Mouse (Mus musculus) right cerebral cortex, adult 2 months (tissue): ENCODE results near the gene Mrpl21.

Source experiments
- DNase-seq, 2 experiments: peaks; one replicate each; pipeline ENCODE4 v3.0.0; 2021 to 2022; ENCODE audit warnings: low spot score in 2 of 2

Gene Mrpl21

GRCm38 (mm10) chr19:3282572-3283467, at the start of gene Mrpl21, which contains the start of gene Ighmbp2:
Gene Mrpl21, plus strand, starts transcription at chr19:3282901.
Gene Ighmbp2, minus strand, starts transcription at chr19:3283017.
- peak; percentile 93 to 94 for DNase-seq

GRCm38 (mm10) chr19:3260016-3260415, 22.7 kb upstream of the Mrpl21 start:
- DNase-seq, result no peak

GRCm38 (mm10) chr19:3260591-3260990, 22.1 kb upstream of the Mrpl21 start:
- DNase-seq, result no peak

GRCm38 (mm10) chr19:3261336-3261735, 21.4 kb upstream of the Mrpl21 start:
- DNase-seq, result no peak

- no peak for DNase-seq
Observed at GRCm38 (mm10) chr19:3261764-3262525, 20.8 kb upstream of the Mrpl21 start.

- no peak for DNase-seq
Observed at GRCm38 (mm10) chr19:3264348-3264747, 18.4 kb upstream of the Mrpl21 start.

GRCm38 (mm10) chr19:3265180-3265579, 17.5 kb upstream of the Mrpl21 start:
- DNase-seq, result peak in 1 of 2 experiments; percentile 0

GRCm38 (mm10) chr19:3266136-3266535, 16.6 kb upstream of the Mrpl21 start:
- no peak for DNase-seq

- no peak for DNase-seq
Observed at GRCm38 (mm10) chr19:3266676-3267075, 16.0 kb upstream of the Mrpl21 start.

- no peak for DNase-seq
Observed at GRCm38 (mm10) chr19:3267340-3267739, 15.4 kb upstream of the Mrpl21 start.

- DNase-seq, result no peak
Observed at GRCm38 (mm10) chr19:3268218-3268980, 14.3 kb upstream of the Mrpl21 start.

GRCm38 (mm10) chr19:3269279-3269678, 13.4 kb upstream of the Mrpl21 start:
- DNase-seq, result no peak

GRCm38 (mm10) chr19:3269803-3270202, 12.9 kb upstream of the Mrpl21 start:
- peak in 1 of 2 experiments; percentile 14 for DNase-seq

GRCm38 (mm10) chr19:3271366-3271765, 11.3 kb upstream of the Mrpl21 start:
- no peak for DNase-seq

GRCm38 (mm10) chr19:3273331-3273730, 9.4 kb upstream of the Mrpl21 start:
- DNase-seq, result no peak

- no peak for DNase-seq
Observed at GRCm38 (mm10) chr19:3275744-3276365, 6.8 kb upstream of the Mrpl21 start.

GRCm38 (mm10) chr19:3281886-3282285, 815 bp upstream of the Mrpl21 start:
- no peak for DNase-seq

GRCm38 (mm10) chr19:3289006-3289405, 6.3 kb downstream of the Mrpl21 start:
- no peak for DNase-seq

- peak; percentile 57 to 65 for DNase-seq
Observed at GRCm38 (mm10) chr19:3292028-3292427, 9.3 kb downstream of the Mrpl21 start.

GRCm38 (mm10) chr19:3292993-3293392, 10.3 kb downstream of the Mrpl21 start:
- DNase-seq, result no peak

- no peak for DNase-seq
Observed at GRCm38 (mm10) chr19:3295245-3295644, 12.5 kb downstream of the Mrpl21 start.
